30 mouse cellular contexts compared by ENCODE assay signal in the genomic region with DNA sequence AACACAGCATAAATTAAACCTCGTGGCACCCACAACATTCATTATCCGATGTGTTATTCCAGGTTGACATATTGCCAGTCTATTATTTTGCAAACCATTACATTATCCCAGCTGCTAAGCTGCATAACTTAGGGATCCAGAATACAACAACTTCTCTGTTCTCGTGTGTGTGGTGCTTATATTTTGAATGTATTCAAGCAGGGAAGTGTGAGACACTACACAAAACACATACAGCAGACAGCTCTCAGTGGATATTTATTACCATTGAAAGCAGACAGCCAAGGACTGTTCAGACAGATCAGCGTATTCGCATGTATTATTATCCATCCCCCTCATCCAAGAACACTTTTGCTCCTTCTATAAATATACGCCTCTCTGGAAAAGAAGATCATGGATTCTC.
DNase-seq lines count a peak whose midpoint lies in the region; ATAC-seq and TF ChIP-seq lines count a peak whose summit lies in the region.
"Had no signal": no experiment of that assay in that cellular context is flagged by ENCODE, and none has a peak within 500 bp of the region (broad histone marks: within the 10 kb centered on the region; RNA-seq: fewer than 3 reads in every experiment).

No protein-coding gene starts in this region.

- intact Hi-C loops in heart, adult 2 months (cut with DNase I), result no loop called here
- intact Hi-C loops in heart, postnatal 14 days (cut with DNase I), result no loop called here

- 0 out of 2 replicates have a peak, but pooled peaks have one; percentile 17 for ATAC-seq in neural tube, embryonic 14.5 days (ENCODE audit: low read depth)
- ATAC-seq in forebrain, embryonic 15.5 days (replicated peaks), result peak; percentile 93
- no peak for ATAC-seq in erythroblast, adult 5-6 weeks (replicated peaks; ENCODE audit: low FRiP score, poor library complexity, severe bottlenecking)
- ATAC-seq in liver, embryonic 11.5 days (replicated peaks; ENCODE audit: low FRiP score), result no peak
- ATAC-seq: intestine, postnatal 0 days; liver, embryonic 12.5 days; liver, postnatal 0 days; lung, postnatal 0 days; Patski had no signal

- no peaks in the 10 kb centered on the region for H3K27me3 ChIP-seq in heart, adult 2 months (ENCODE audit: control insufficient read depth, insufficient read depth, low read length)
- H3K27me3 ChIP-seq in neural tube, embryonic 14.5 days (ENCODE audit: control insufficient read depth, insufficient read depth, low read length), result no peaks in the 10 kb centered on the region
- H3K27me3 ChIP-seq in forebrain, embryonic 15.5 days, result no peaks in the 10 kb centered on the region
- H3K27me3 ChIP-seq in liver, embryonic 11.5 days (replicated peaks; ENCODE audit: control insufficient read depth, insufficient read depth, low read length), result no peaks in the 10 kb centered on the region
- H3K27me3 ChIP-seq: kidney, embryonic 15.5 days; limb, embryonic 13.5 days; liver, embryonic 12.5 days; Patski had no signal

- H3K79me2 ChIP-seq in heart, adult 2 months (replicated peaks; ENCODE audit: control insufficient read depth, insufficient read depth, low read length), result no peaks in the 10 kb centered on the region

- 49% methylated on average over 6 of the region's 6 CpGs for WGBS in heart, adult 2 months
- WGBS in neural tube, embryonic 14.5 days, result 45% methylated on average over 6 of the region's 6 CpGs
- WGBS in forebrain, embryonic 15.5 days, result 20% methylated on average over 6 of the region's 6 CpGs
- WGBS in liver, embryonic 11.5 days, result 80% methylated on average over 6 of the region's 6 CpGs
- 62% methylated on average over 6 of the region's 6 CpGs for WGBS in lung, adult 2 months

- no peak overlapping the region for H3K9ac ChIP-seq in heart, adult 2 months (ENCODE audit: low read depth, low read length)
- no peak overlapping the region for H3K9ac ChIP-seq in neural tube, embryonic 14.5 days (replicated peaks; ENCODE audit: low read depth, low read length)
- no peak overlapping the region for H3K9ac ChIP-seq in forebrain, embryonic 15.5 days (replicated peaks)
- no peak overlapping the region for H3K9ac ChIP-seq in liver, embryonic 11.5 days (ENCODE audit: low read depth, low read length)
- H3K9ac ChIP-seq: hindbrain, embryonic 14.5 days; kidney, embryonic 15.5 days; limb, embryonic 13.5 days; liver, embryonic 12.5 days; liver, postnatal 0 days had no signal

- H3K4me3 ChIP-seq in heart, adult 2 months, result no peak overlapping the region
- H3K4me3 ChIP-seq in neural tube, embryonic 14.5 days (ENCODE audit: low read depth, low read length), result no peak overlapping the region
- H3K4me3 ChIP-seq in forebrain, embryonic 15.5 days, result no peak overlapping the region
- no peak overlapping the region for H3K4me3 ChIP-seq in liver, embryonic 11.5 days (ENCODE audit: low read depth, low read length)
- H3K4me3 ChIP-seq in lung, adult 2 months (replicated peaks; ENCODE audit: extremely low read depth, low read depth, low read length), result no peak overlapping the region
- H3K4me3 ChIP-seq: kidney, embryonic 15.5 days; limb, embryonic 13.5 days; liver, embryonic 12.5 days; megakaryocyte, embryonic 14.5 days had no signal

- TF ChIP-seq POLR2A in heart, adult 2 months (IDR thresholded peaks at IDR 0.05; ENCODE audit: insufficient read depth, low read depth, low read length), result no peak
- no peak for TF ChIP-seq POLR2A in lung, adult 2 months (IDR thresholded peaks at IDR 0.05; ENCODE audit: borderline replicate concordance, extremely low read depth, low read depth, low read length)

- no peak overlapping the region for H3K4me2 ChIP-seq in neural tube, embryonic 14.5 days (ENCODE audit: low read depth, low read length)
- H3K4me2 ChIP-seq in forebrain, embryonic 15.5 days (replicated peaks), result no peak overlapping the region
- no peak overlapping the region for H3K4me2 ChIP-seq in liver, embryonic 11.5 days
- H3K4me2 ChIP-seq: heart, embryonic 11.5 days; hindbrain, embryonic 14.5 days; kidney, embryonic 15.5 days; limb, embryonic 13.5 days; liver, embryonic 12.5 days had no signal

- DNase-seq in heart, adult 2 months, result no peak
- DNase-seq in heart, postnatal 14 days, result no peak
- DNase-seq in neural tube, embryonic 10.5 days (ENCODE audit: extremely low spot score, low spot score), result no peak
- DNase-seq in liver, embryonic 11.5 days (ENCODE audit: low spot score), result no peak
- no peak for DNase-seq in lung, adult 2 months
- DNase-seq: adrenal gland, postnatal 25 days; cerebellum, adult 8-10 months; cerebellum, postnatal 25 days; gastrocnemius, postnatal 25 days; heart, adult 11 months; heart, postnatal 4 days; kidney, postnatal 25 days; liver, postnatal 0 days; lung, postnatal 4 days; right cerebral cortex, postnatal 4 days; thymus, adult 18-20 months; thymus, postnatal 25 days had no signal

- H3K27ac ChIP-seq in heart, adult 2 months, result peak overlapping the region; percentile 2; the same call in 1 of the 2 replicates
- H3K27ac ChIP-seq in neural tube, embryonic 14.5 days (ENCODE audit: low read depth, low read length), result no peak overlapping the region
- peak overlapping the region; percentile 80 for H3K27ac ChIP-seq in forebrain, embryonic 15.5 days (replicated peaks)
- H3K27ac ChIP-seq in liver, embryonic 11.5 days (ENCODE audit: low read depth, low read length), result no peak overlapping the region
- H3K27ac ChIP-seq: hindbrain, embryonic 14.5 days; kidney, embryonic 15.5 days; limb, embryonic 13.5 days; liver, embryonic 12.5 days; stomach, postnatal 0 days had no signal

- peaks cover 9% of the 10 kb centered on the region for H3K36me3 ChIP-seq in heart, adult 2 months (ENCODE audit: control insufficient read depth, insufficient read depth, low read length)
- no peaks in the 10 kb centered on the region for H3K36me3 ChIP-seq in neural tube, embryonic 14.5 days (ENCODE audit: control insufficient read depth, insufficient read depth, low read length)
- H3K36me3 ChIP-seq in forebrain, embryonic 15.5 days, result no peaks in the 10 kb centered on the region
- H3K36me3 ChIP-seq in liver, embryonic 11.5 days (ENCODE audit: control insufficient read depth, insufficient read depth, low read length), result no peaks in the 10 kb centered on the region
- H3K36me3 ChIP-seq: kidney, embryonic 15.5 days; liver, embryonic 12.5 days had no signal

- H3K4me1 ChIP-seq in heart, adult 2 months (ENCODE audit: control insufficient read depth, insufficient read depth, low read length), result peaks cover 2% of the 10 kb centered on the region
- H3K4me1 ChIP-seq in neural tube, embryonic 14.5 days (ENCODE audit: control insufficient read depth, insufficient read depth, low read length), result no peaks in the 10 kb centered on the region
- peaks cover 13% of the 10 kb centered on the region for H3K4me1 ChIP-seq in forebrain, embryonic 15.5 days
- no peaks in the 10 kb centered on the region for H3K4me1 ChIP-seq in liver, embryonic 11.5 days (replicated peaks; ENCODE audit: control insufficient read depth, insufficient read depth, low read length)
- H3K4me1 ChIP-seq in lung, adult 2 months (ENCODE audit: control insufficient read depth, insufficient read depth, low read length), result peaks cover 2% of the 10 kb centered on the region
- H3K4me1 ChIP-seq: liver, embryonic 12.5 days; megakaryocyte, embryonic 14.5 days had no signal

- H3K9me3 ChIP-seq in neural tube, embryonic 14.5 days (ENCODE audit: control insufficient read depth, low read length), result no peaks in the 10 kb centered on the region
- no peaks in the 10 kb centered on the region for H3K9me3 ChIP-seq in forebrain, embryonic 15.5 days
- no peaks in the 10 kb centered on the region for H3K9me3 ChIP-seq in liver, embryonic 11.5 days (ENCODE audit: control insufficient read depth, low read length)
- H3K9me3 ChIP-seq: kidney, embryonic 15.5 days; limb, embryonic 13.5 days; liver, embryonic 12.5 days; megakaryocyte, embryonic 14.5 days had no signal

- TF ChIP-seq CTCF in heart, adult 2 months (IDR thresholded peaks at IDR 0.05), result no peak
- no peak for TF ChIP-seq CTCF in lung, adult 2 months (IDR thresholded peaks at IDR 0.05; ENCODE audit: insufficient read depth, low read length)

- TF ChIP-seq EP300 in heart, adult 2 months (IDR thresholded peaks at IDR 0.05; ENCODE audit: insufficient read depth, low read depth, low read length), result no peak

Comparison
In these comparisons a context has a peak if more than half of its experiments do, and no peak if none do; other contexts are left out.
1. H3K27ac ChIP-seq: peak in heart, adult 2 months (single experiment) and forebrain, embryonic 15.5 days (single experiment); none in neural tube, embryonic 14.5 days (single experiment) and liver, embryonic 11.5 days (single experiment).
2. ATAC-seq: peak in neural tube, embryonic 14.5 days (single experiment) and forebrain, embryonic 15.5 days (single experiment); none in erythroblast, adult 5-6 weeks (single experiment) and liver, embryonic 11.5 days (single experiment).